In genomic region chr2:34987595-34987994, GRCm38 (mm10) we compare ENCODE assay signal across 16 mouse cellular contexts. TPM values are rescaled to one million over a fixed set of nuclear protein-coding genes. Genes with fewer than 3 reads are reported as not detected.
DNase-seq lines count a peak whose midpoint lies in the region; ATAC-seq lines count a peak whose summit lies in the region.
"Had no signal": no experiment of that assay in that cellular context is flagged by ENCODE, and none has a peak within 500 bp of the region (broad histone marks: within the 10 kb centered on the region; RNA-seq: fewer than 3 reads in every experiment).

No protein-coding gene starts in this region.

- peak; percentile 40 for DNase-seq in CD4-positive, CD25-positive, alpha-beta regulatory T cell, adult 2 months (ENCODE audit: low read depth, low spot score)
- no peak for DNase-seq in left cerebral cortex, adult 18-20 months (ENCODE audit: low spot score in 2 of 2)
- no peak for DNase-seq in urinary bladder, postnatal 25 days (ENCODE audit: low spot score)
- DNase-seq: adrenal gland, adult 8-10 months; adrenal gland, postnatal 14 days; adrenal gland, postnatal 36 days; cerebellum, adult 11-12 months; cerebellum, adult 2 months; cerebellum, adult 9-10 months; cerebellum, postnatal 10 days; cerebellum, postnatal 25 days had no signal

- peak; percentile 83 for ATAC-seq in CD4-positive, CD25-positive, alpha-beta regulatory T cell, adult 4 months
- peak; percentile 48 for ATAC-seq in inflammation-experienced regulatory T-cells, adult 6 months
- ATAC-seq in erythroid progenitor cell, adult 5-6 weeks (replicated peaks; ENCODE audit: low FRiP score, poor library complexity, severe bottlenecking) = no peak
- ATAC-seq: forebrain, embryonic 14.5 days; forebrain, embryonic 16.5 days had no signal

RNA-seq across cellular contexts. Expression of gene Traf1, which starts 26.0 kb away (rescaled TPM):
- polyA plus RNA-seq in CD4-positive, CD25-positive, alpha-beta regulatory T cell, adult 4 months (2017; shearing (Covaris generic)) = 100 to 1,000 TPM; 300 to 441 TPM
- 100 to 1,000 TPM; 240 to 310 (median 304) TPM for polyA plus RNA-seq in inflammation-experienced regulatory T-cells, adult 6 months (2017; shearing (Covaris generic))
- 1 to 10 TPM; 1.5 to 3.1 TPM for total RNA-seq in left cerebral cortex, adult 18-20 months (2021)
- 1.1 and 1.3 TPM in 2 replicates for total RNA-seq in erythroid progenitor cell, adult 5-6 weeks (2015; ENCODE audit: low replicate concordance)
- total RNA-seq in erythroid progenitor cell, adult 5-6 weeks (2017; ENCODE audit: low replicate concordance) = 1.3 TPM in 1 of 2 replicates, not detected in the other
